Mouse (Mus musculus) limb, embryonic 10.5 days (tissue): ENCODE measurements at regions not wholly inside any gene's neighbourhood (a gene's known extent, or its start where the extent isn't known, plus 50 kb on each side); places are given as distances from the start of the nearest gene placed in this dataset.

Experiments used
- DNase-seq: peaks from one replicate; pipeline ENCODE4 v3.0.0-alpha.2; 2017; ENCODE audit warnings: low spot score
- H3K27ac ChIP-seq: fragments of 300-500 bp; sonication (generic); 2 replicates; pipeline ENCODE4 v1.5.1; 2016; ENCODE audit warnings: mild to moderate bottlenecking
- H3K27me3 ChIP-seq: fragments of 300-500 bp; sonication (generic); 2 replicates; pipeline ENCODE4 v1.6.1; 2016; ENCODE audit warnings: low read depth, mild to moderate bottlenecking; ENCODE audit not compliant: poor library complexity, severe bottlenecking
- H3K36me3 ChIP-seq: fragments of 300-500 bp; sonication (generic); 2 replicates; pipeline ENCODE4 v1.6.1; 2016; ENCODE audit warnings: mild to moderate bottlenecking, moderate library complexity
- H3K4me1 ChIP-seq: fragments of 300-500 bp; sonication (generic); 2 replicates; pipeline ENCODE4 v1.6.1; 2016
- H3K4me3 ChIP-seq: fragments of 300-500 bp; sonication (generic); 2 replicates; pipeline ENCODE4 v1.5.1; 2016; ENCODE audit warnings: mild to moderate bottlenecking, moderate library complexity
- H3K9me3 ChIP-seq: fragments of 300-500 bp; sonication (generic); replicated peaks from 2 replicates; pipeline ENCODE4 v1.6.1; 2016; ENCODE audit warnings: mild to moderate bottlenecking
- WGBS: fragments of 180-500 bp; shearing (Covaris S2); methylation state at CpG from one replicate; pipeline ENCODE4 v1.1.7; 2016; 5-methylcytosine and 5-hydroxymethylcytosine counted together

DNA sequence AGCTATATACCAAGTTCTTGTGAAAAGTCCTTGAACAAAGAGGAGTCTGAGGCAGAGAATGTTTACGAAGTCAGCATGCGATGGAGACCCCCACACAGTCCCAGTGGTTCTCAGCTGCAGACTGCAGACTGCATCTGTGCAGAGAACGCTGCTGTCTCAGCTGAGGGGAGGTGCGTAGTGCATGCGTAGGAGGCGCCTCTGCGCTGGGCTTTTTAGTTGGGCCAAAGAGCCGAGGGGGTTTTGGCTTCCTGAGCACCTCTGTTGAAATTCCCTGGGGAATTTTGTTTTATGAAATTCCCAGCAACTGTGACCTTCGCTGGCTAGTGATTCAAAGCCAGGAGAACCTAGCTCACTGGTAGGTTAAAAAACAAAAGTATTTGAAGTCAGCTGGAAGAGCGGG lies 56.9 kb upstream of the Cyp1b1 start:
- Histone ChIP-seq H3K4me3 (no peak overlapping the region), H3K27ac (peak overlapping the region; percentile 61; the same call in 1 of the 2 replicates), H3K9me3 (no peaks in the 10 kb centered on the region), H3K27me3 (no peaks in the 10 kb centered on the region), H3K36me3 (no peaks in the 10 kb centered on the region), H3K4me1 (peaks cover 13% of the 10 kb centered on the region)
- DNase-seq = peak; percentile 45
- WGBS = 35% methylated on average over 10 of the region's 10 CpGs

DNA sequence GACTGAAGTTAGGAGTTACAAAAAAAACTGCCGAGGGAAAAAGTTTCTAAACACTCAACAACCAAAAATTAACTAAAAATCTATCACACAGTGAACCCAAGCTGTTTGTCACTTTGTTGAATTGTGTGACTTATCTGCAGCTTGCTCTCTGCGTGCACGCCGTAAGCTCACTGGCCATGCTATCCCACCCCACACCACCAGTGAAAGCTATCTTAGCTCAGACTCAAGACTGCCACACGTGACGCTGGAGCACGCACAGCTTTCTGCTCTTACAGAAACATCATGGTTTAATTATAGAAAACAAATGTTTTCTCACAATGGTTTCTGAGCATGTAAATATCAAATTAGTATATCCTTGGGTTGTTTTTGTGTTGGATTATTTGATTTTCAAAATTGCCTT lies 56.0 kb upstream of the Cyp1b1 start:
- WGBS = 74% methylated on average over 7 of the region's 7 CpGs
- Histone ChIP-seq H3K27me3 (no peaks in the 10 kb centered on the region), H3K9me3 (no peaks in the 10 kb centered on the region), H3K36me3 (no peaks in the 10 kb centered on the region), H3K4me3 (no peak overlapping the region), H3K27ac (no peak overlapping the region), H3K4me1 (peaks cover 13% of the 10 kb centered on the region)
- DNase-seq = no peak

DNA sequence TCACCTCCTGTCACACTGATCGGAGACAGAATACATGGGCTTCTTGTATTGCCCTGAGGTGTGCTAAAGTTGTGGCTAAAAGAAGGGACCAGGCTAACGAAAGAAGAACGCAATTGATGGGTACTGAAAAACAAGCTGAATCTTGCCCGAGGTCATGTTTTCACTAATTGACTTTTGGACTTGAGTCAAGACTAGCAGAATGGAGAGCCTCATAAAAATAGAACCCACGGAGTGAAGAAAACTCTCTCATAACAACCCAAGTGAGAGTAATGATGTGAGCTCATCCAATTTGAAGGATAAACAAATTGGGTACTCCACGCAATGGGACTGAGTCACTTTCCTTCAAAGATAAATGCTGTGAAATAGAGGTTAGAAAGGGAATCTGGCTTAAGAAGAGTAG lies 55.0 kb upstream of the Cyp1b1 start:
- DNase-seq = no peak
- Histone ChIP-seq H3K27me3 (no peaks in the 10 kb centered on the region), H3K9me3 (no peaks in the 10 kb centered on the region), H3K27ac (no peak overlapping the region), H3K4me1 (peaks cover 11% of the 10 kb centered on the region), H3K4me3 (no peak overlapping the region), H3K36me3 (no peaks in the 10 kb centered on the region)
- 85% methylated on average over 6 of the region's 6 CpGs for WGBS

DNA sequence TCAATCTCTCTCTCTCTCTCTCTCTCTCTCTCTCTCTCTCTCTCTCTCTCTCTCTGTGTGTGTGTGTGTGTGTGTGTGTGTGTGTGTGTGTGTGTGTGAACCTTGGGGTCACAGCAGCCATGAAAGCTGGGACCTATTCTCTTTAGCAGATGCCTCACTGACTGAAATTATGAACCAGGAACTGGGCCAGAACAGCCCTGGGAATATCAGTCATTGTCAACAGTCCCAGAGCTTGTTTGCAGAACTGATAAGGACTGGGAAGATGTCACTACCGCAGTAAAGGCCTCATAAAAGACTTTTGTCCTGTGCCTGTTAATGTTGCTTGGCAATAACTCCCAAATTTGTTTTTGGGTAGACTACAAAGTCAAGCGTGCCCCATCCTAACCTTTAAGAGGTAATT lies 53.2 kb upstream of the Cyp1b1 start:
- no peaks in the 10 kb centered on the region for H3K36me3 ChIP-seq
- no peak overlapping the region for H3K4me3 ChIP-seq
- 77% methylated on average over 2 of the region's 2 CpGs for WGBS
- no peak overlapping the region for H3K27ac ChIP-seq
- DNase-seq = no peak
- H3K4me1 ChIP-seq = peaks cover 11% of the 10 kb centered on the region
- no peaks in the 10 kb centered on the region for H3K9me3 ChIP-seq
- no peaks in the 10 kb centered on the region for H3K27me3 ChIP-seq

DNA sequence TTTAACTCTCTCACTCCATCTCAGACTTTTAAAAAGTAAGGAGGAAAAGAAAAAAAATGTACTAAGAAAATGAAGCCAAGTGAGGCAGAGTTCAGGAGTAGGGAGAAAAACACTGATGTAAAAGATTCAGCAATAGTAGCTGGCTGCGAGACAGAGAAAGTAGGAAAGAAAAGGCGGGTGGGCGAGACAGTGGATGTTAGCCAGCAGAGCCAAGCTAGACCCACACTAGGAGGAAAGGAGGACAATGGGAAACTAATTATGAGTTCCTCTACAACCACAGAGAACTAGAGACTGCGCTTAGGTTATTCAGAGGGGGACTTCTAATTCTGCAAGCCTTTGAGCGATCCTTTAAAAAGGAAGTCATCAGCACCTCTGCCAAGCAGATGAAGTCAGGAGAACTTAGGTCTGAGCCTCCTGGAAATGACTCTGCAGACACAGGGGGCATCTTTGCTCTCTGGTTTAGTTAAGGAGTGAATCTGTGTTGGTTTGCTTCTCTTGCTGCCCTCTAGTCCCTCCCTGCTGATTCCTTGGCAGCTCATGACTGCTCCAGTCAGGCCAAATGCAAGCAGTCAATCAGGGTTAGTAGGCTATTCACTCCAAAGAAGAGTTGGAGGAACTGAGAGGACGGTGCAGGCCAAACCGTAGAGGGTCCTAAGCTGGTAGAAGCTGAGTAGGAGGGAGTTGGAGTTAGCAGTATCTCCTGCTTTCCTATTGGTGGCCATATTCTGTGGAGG lies 50.4 kb upstream of the Cyp1b1 start:
- H3K27ac ChIP-seq = no peak overlapping the region
- no peaks in the 10 kb centered on the region for H3K27me3 ChIP-seq
- 93% methylated on average over 7 of the region's 7 CpGs for WGBS
- H3K4me1 ChIP-seq = 0 out of 2 replicates have a peak, but pooled peaks cover 3% of the 10 kb centered on the region
- no peaks in the 10 kb centered on the region for H3K9me3 ChIP-seq
- H3K36me3 ChIP-seq = no peaks in the 10 kb centered on the region
- H3K4me3 ChIP-seq = no peak overlapping the region
- DNase-seq = no peak
